Mouse (Mus musculus) c-Kit-positive CD71-negative TER-119-negative erythroid progenitor cells, embryonic 14.5 days (primary cell): ENCODE data around the gene Bcl11a.

ENCODE experiments used
- DNase-seq: peaks from one replicate; pipeline ENCODE4 v3.0.0-alpha.2; 2013; ENCODE audit warnings: low read depth

The Bcl11a gene

DNA sequence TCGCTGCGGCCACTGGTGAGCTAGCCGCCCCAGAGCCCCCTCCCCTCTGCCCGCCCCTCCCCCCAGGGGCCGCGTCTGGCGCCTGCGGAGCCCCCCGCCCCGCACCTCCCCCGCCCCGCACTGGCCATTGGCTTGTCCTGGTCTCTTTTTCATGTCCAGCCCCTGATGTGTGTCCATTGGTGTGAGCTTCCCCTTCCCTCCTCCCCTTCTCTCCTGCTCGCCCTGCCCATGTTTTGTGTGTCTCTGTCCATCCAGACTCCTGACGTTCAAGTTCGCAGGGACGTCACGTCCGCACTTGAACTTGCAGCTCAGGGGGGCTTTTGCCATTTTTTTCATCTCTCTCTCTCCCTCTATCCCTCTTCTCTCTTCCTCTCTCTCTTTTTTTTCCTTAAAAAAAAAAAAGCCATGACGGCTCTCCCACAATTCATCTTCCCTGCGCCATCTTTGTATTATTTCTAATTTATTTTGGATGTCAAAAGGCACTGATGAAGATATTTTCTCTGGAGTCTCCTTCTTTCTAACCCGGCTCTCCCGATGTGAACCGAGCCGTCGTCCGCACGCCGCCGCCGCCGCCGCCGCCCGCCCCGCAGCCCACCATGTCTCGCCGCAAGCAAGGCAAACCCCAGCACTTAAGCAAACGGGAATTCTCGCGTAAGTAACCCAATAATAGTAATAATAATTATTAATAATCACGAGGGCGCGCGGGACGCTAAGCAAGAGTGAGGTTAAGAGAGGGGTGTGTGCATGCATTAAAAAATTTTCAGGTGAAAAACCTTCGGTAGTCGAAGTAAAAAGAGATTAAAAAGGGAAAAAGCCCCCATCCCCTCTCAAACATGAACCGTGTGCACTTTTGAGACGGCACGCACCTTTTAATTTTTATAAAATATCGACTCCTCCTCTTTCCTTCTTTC, at the start of gene Bcl11a:
Gene Bcl11a (plus strand): TSS at position 262 of the 911 bp plus-strand sequence.
- no peak for DNase-seq

GRCm38 (mm10) chr11:24044025-24044424, 33.8 kb upstream of the Bcl11a start:
- DNase-seq = no peak

GRCm38 (mm10) chr11:24049226-24050031, 28.4 kb upstream of the Bcl11a start:
- peak; percentile 56 for DNase-seq

GRCm38 (mm10) chr11:24050032-24050757, 27.7 kb upstream of the Bcl11a start:
- no peak for DNase-seq

GRCm38 (mm10) chr11:24052882-24053281, 25.0 kb upstream of the Bcl11a start:
- no peak for DNase-seq

GRCm38 (mm10) chr11:24059137-24059536, 18.7 kb upstream of the Bcl11a start:
- no peak for DNase-seq

- DNase-seq = no peak
These were observed 17.4 kb upstream of the Bcl11a start for GRCm38 (mm10) chr11:24060428-24060827.

GRCm38 (mm10) chr11:24061819-24062218, 16.0 kb upstream of the Bcl11a start:
- DNase-seq = no peak

- DNase-seq = no peak
These were observed 15.3 kb upstream of the Bcl11a start for GRCm38 (mm10) chr11:24062495-24063096.

GRCm38 (mm10) chr11:24064221-24064620, 13.6 kb upstream of the Bcl11a start:
- no peak for DNase-seq

GRCm38 (mm10) chr11:24065313-24065712, 12.5 kb upstream of the Bcl11a start:
- no peak for DNase-seq

DNA sequence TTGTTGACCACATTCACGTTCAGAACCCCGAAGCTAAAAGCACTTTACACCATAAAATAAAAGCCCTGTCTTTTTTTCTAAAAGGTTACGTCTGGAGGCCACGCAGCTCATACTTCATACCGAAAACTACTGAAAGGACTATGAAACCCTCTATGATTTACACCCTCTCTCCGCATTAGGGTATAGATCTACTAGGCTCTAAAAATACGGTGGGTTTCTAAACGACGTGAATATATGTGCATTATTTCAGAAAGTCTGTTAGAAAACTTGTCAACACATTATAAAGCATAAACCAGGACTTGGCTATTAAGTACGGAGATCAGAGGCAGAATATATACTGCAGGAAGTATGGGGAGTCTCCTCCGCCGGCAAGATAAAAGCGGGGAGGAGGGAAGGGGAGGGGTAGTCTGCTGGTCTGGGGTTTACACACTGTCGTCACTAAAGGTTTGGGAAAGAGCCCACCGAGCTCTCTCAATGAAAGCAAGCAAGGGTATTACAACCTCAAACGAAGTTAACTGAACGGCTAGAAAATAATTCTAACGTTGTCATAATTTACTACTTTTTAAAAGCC, 3.8 kb upstream of the Bcl11a start:
- DNase-seq = no peak

DNA sequence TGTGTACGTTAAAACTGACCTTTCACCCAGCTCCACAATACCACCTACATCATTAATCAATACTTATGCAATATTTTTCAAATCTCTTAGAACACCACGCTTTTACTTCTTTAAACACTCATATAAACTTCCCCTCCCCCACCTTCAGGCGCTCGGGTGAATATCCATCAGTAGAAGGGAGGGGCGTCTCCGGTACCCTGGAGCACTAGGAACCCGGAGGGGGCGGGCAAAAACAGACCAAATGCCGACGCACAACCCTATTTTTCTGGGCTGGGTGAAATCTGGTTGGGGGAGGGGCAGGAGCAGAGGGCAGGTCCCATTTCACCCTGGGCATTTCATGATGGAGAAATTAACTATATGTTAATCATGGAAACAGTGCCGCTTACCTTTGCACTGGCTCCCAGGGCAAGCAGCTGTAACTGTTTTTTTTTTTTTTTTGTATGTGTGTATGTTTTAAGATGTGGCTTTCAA, 3.2 kb upstream of the Bcl11a start, which contains the start of gene A830031A19Rik:
Gene A830031A19Rik (minus strand): TSS at position 421 of the 471 bp plus-strand sequence.
- DNase-seq = no peak

- DNase-seq = no peak
These were observed 2.2 kb upstream of the Bcl11a start for GRCm38 (mm10) chr11:24075486-24076126.

- DNase-seq = no peak
These were observed 1.7 kb upstream of the Bcl11a start for GRCm38 (mm10) chr11:24076127-24076650.

DNA sequence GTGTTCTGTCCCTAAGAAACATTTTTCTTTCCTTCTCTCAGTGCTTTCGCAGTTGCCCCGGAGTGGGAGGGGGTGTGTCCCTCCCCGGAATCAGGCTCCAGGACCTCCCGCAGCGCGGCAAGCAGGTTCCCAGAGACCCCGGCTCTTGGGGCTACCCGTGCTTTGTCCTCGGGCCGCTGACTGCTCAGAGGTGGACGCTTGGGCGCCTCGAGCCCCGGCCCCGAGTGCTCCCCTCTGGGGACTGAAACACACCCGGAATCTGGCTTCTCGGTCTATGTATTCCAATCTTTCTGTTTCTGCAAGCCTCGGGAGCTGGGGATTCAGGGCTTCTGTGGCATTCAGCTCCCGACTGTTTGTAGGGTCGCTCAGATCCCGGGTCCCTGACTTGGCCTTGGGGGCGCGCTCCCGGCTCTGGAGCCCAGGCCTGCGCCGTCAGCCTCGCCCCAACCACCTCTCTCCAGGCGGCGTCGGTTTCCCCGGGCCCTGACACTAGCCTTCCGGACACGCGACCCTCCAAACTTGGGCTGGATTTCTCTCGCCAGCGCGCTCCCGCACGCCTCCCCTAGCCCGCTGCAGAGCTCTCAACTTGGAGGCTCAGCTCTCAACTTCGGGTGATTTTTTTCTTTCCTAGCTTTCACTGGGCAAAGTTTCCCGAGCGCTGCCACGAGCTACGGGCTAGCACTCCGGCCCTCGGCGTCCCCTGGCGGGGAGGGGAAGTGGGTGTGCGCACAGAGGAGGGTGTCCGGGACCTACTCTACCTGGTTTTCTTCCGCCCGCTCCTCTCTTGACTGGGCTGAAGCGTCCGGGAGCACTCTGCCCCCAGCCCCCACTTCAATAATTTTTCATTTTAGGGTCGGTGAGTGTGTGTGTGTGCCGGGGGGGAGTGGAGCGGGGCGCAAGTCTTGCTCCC, 780 bp upstream of the Bcl11a start:
- DNase-seq = no peak

GRCm38 (mm10) chr11:24078706-24079316, 955 bp downstream of the Bcl11a start:
- DNase-seq = no peak

- DNase-seq = no peak
These were observed 1.8 kb downstream of the Bcl11a start for GRCm38 (mm10) chr11:24079392-24080391.
